Mouse (Mus musculus) G1E (cell line): ENCODE results near the gene Myo6. TPM values are rescaled to one million over a fixed set of nuclear protein-coding genes. Genes with fewer than 3 reads are reported as not detected.
"Not testable (repeated sequence)": the region's sequence is repeated elsewhere in the genome, so short reads cannot be mapped to it uniquely, and the experiment has no call there.

Experiments
- ATAC-seq: 2 replicates; pipeline ENCODE4 v1.8.0; 2016; ENCODE audit warnings: mild to moderate bottlenecking; ENCODE audit not compliant: insufficient number of reproducible peaks, poor library complexity, low FRiP score, severe bottlenecking; ENCODE audit errors: extremely low read depth
- DNase-seq: peaks from one replicate; pipeline ENCODE4 v3.0.0; 2012; ENCODE audit warnings: low spot score
- H3K27me3 ChIP-seq: 2 replicates; pipeline ENCODE4 v1.6.1; 2012; ENCODE audit warnings: mild to moderate bottlenecking, low read length, inconsistent platforms; ENCODE audit not compliant: insufficient read depth
- H3K36me3 ChIP-seq: replicated peaks from 2 replicates; pipeline ENCODE3; 2012; ENCODE audit warnings: mild to moderate bottlenecking, inconsistent platforms
- H3K4me1 ChIP-seq: 2 replicates; pipeline ENCODE4 v1.6.1; 2012; ENCODE audit warnings: low read depth, low read length, inconsistent platforms, mixed read lengths; ENCODE audit not compliant: insufficient read depth
- H3K4me3 ChIP-seq: 2 replicates; pipeline ENCODE4 v1.5.1; 2012; ENCODE audit warnings: low read depth, mild to moderate bottlenecking, inconsistent platforms, low read length, moderate library complexity, mixed read lengths
- H3K9me3 ChIP-seq: replicated peaks from 2 replicates; pipeline ENCODE4 v1.6.1; 2012; ENCODE audit warnings: inconsistent platforms
- CTCF ChIP-seq: IDR thresholded peaks from 2 replicates; pipeline ENCODE4 v1.5.1; 2012; ENCODE audit warnings: low read depth, low read length, inconsistent platforms, mixed read lengths
- GATA1 ChIP-seq: IDR thresholded peaks from 2 replicates; pipeline ENCODE4 v1.6.1; 2012; ENCODE audit warnings: borderline replicate concordance, low read length, inconsistent platforms, mixed read lengths
- GATA2 ChIP-seq: IDR thresholded peaks from 2 replicates; pipeline ENCODE4 v1.6.1; 2012; ENCODE audit warnings: low read depth, low read length, inconsistent platforms, borderline replicate concordance
- POLR2AphosphoS5 ChIP-seq: IDR thresholded peaks from 2 replicates; pipeline ENCODE4 v1.6.1; 2012; ENCODE audit warnings: low read depth, low read length, inconsistent platforms; ENCODE audit not compliant: insufficient replicate concordance
- TAL1 ChIP-seq: conservative IDR thresholded peaks from 2 replicates; pipeline ENCODE4 v1.6.1; 2012; ENCODE audit warnings: low read depth, low read length, inconsistent platforms, mixed read lengths
- polyA plus RNA-seq: library from polyadenylated mRNA; stranded (reverse); fragments of >175 nt; gene quantifications from 2 replicates; pipeline ENCODE4 v1.2.3, GENCODE M21; 2012
- total RNA-seq, 2 experiments: library from RNA; stranded (forward) in 1 of 2; stranded (reverse) in 1 of 2; fragments of 200-1000 nt in 1 of 2; fragments of >200 nt in 1 of 2; fragmentation: Nextera tagmentation in 1 of 2; gene quantifications; 2 replicates each; pipeline ENCODE4 v1.2.3; 2014 to 2017

Gene Myo6
- total and polyA plus RNA-seq, 3 experiments, result 8.2 to 17.6 (median 13.5) TPM

DNA sequence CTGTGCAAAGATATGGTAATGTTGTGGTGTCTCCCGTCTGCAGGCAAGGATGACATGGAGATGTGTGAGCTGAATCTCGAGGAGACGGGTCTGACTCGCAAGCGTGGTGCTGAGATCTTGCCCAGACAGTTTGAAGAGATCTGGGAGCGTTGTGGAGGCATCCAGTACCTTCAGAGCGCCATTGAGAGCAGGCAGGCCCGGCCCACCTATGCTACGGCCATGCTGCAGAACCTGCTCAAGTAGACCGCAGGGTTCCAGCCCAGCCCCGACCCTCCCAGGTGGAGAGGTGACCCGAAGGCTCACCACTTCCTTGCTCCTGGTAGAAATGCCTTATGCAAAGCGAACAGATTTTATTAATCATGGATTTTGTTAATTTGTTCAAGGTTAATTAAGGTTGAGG, 142.8 kb downstream of the Myo6 start:
- no peak overlapping the region for H3K4me3 ChIP-seq
- ATAC-seq, result no peak
- H3K9me3 ChIP-seq, result no peaks in the 10 kb centered on the region
- H3K36me3 ChIP-seq, result no peaks in the 10 kb centered on the region
- no peaks in the 10 kb centered on the region for H3K27me3 ChIP-seq
- no peaks in the 10 kb centered on the region for H3K4me1 ChIP-seq
- no peak for DNase-seq
- no peak for TF ChIP-seq GATA1
- TF ChIP-seq TAL1, result no peak
- no peak for TF ChIP-seq CTCF
- no peak for TF ChIP-seq GATA2
- no peak for TF ChIP-seq POLR2AphosphoS5

- ATAC-seq, result no peak
- Histone ChIP-seq H3K9me3 (no peaks in the 10 kb centered on the region), H3K4me1 (no peaks in the 10 kb centered on the region), H3K36me3 (no peaks in the 10 kb centered on the region), H3K27me3 (no peaks in the 10 kb centered on the region), H3K4me3 (no peak overlapping the region)
- TF ChIP-seq POLR2AphosphoS5 (no peak), GATA2 (no peak), GATA1 (no peak), CTCF (no peak), TAL1 (no peak)
- DNase-seq, result no peak
Measured at GRCm38 (mm10) chr9:80313610-80314009, 148.8 kb downstream of the Myo6 start.

DNA sequence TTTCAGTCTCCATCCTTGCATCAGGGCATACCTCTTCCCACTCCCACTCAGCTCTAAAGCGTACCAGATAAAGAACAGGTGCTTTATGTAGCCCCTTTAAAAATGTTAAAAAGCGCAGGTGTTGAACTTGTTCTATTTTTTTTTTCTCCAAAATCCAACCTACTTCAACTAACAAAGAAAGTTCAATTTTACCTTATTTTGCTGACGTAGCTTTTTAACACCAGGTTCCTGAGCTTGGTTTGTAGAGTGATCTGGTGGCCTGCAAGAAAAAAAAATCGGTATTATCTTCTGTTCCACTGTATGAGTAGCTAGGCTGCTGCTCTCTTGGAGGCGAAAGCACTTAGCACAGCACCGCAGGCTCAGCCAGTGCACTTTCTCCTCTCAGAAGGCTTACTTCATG, 151.1 kb downstream of the Myo6 start:
- TF ChIP-seq GATA1 (no peak), TAL1 (no peak), GATA2 (no peak), CTCF (no peak), POLR2AphosphoS5 (no peak)
- Histone ChIP-seq H3K4me1 (no peaks in the 10 kb centered on the region), H3K36me3 (no peaks in the 10 kb centered on the region), H3K9me3 (no peaks in the 10 kb centered on the region), H3K27me3 (no peaks in the 10 kb centered on the region), H3K4me3 (no peak overlapping the region)
- no peak for ATAC-seq
- DNase-seq, result no peak

- TF ChIP-seq GATA1 (no peak), TAL1 (no peak), CTCF (no peak), GATA2 (no peak), POLR2AphosphoS5 (no peak)
- ATAC-seq (no peak), DNase-seq (no peak)
- no peaks in the 10 kb centered on the region for H3K4me1 ChIP-seq
- no peaks in the 10 kb centered on the region for H3K9me3 ChIP-seq
- H3K27me3 ChIP-seq, result no peaks in the 10 kb centered on the region
- no peak overlapping the region for H3K4me3 ChIP-seq
- H3K36me3 ChIP-seq, result no peaks in the 10 kb centered on the region
Measured at GRCm38 (mm10) chr9:80318027-80318426, 153.2 kb downstream of the Myo6 start.

DNA sequence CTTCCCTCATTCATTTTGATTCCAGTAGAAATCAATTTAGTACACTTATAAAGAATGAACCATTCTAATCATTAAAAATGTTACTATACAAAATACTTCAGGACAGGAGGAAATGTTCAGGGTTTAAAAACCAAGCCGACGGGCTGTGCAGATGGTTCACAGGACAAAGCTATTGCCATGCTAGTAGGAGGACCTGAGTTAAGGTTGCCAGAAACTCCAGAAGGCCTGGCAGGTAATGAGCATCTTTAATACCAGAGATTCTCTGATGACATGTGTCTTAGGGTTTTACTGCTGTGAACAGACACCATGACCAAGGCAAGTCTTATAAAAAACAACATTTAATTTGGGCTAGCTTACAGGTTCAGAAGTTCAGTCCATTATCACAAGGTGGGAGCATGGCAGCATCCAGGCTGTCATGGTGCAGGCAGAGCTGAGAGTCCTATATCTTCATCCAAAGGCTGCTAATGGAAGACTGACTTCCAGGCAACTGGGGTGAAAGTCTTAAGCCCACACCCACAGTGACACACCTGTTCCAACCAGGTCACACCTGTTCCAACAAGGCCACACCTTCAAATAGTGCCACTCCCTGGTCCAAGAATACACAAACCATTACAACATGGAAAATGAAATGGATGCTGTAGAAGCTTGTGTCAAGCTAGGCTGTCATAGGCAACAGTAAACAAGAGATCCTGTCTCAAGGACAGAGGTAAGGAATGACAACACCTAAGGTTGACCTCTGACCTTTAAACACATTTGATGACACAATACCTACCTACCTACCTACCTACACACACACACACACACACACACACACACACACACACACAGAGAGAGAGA, 156.4 kb downstream of the Myo6 start:
- H3K4me1 ChIP-seq, DNase-seq: not testable (repeated sequence)

GRCm38 (mm10) chr9:80332153-80332552, 167.3 kb downstream of the Myo6 start:
- DNase-seq (peak; percentile 2), ATAC-seq (no peak; the same call in 1 of the 2 replicates)
- Histone ChIP-seq H3K9me3 (no peaks in the 10 kb centered on the region), H3K36me3 (no peaks in the 10 kb centered on the region), H3K27me3 (peaks cover 9% of the 10 kb centered on the region), H3K4me3 (no peak overlapping the region), H3K4me1 (no peaks in the 10 kb centered on the region)
- no peak for TF ChIP-seq POLR2AphosphoS5
- no peak for TF ChIP-seq GATA2
- TF ChIP-seq GATA1, result no peak
- TF ChIP-seq CTCF, result no peak
- TF ChIP-seq TAL1, result no peak

More for the DNA sequence above, 156.4 kb downstream of the Myo6 start:
- H3K27me3 ChIP-seq, ATAC-seq, H3K9me3 ChIP-seq, H3K4me3 ChIP-seq, H3K36me3 ChIP-seq: not testable (repeated sequence)
